Mouse (Mus musculus): ENCODE results near the gene Slc26a1. TPM values are rescaled to one million over a fixed set of nuclear protein-coding genes. Genes with fewer than 3 reads are reported as not detected.
A peak's percentile ranks its signal among the peaks of the same experiment; 100 is the strongest.

The Slc26a1 gene
- polyA plus RNA-seq, 1 experiment: not detected

DNA sequence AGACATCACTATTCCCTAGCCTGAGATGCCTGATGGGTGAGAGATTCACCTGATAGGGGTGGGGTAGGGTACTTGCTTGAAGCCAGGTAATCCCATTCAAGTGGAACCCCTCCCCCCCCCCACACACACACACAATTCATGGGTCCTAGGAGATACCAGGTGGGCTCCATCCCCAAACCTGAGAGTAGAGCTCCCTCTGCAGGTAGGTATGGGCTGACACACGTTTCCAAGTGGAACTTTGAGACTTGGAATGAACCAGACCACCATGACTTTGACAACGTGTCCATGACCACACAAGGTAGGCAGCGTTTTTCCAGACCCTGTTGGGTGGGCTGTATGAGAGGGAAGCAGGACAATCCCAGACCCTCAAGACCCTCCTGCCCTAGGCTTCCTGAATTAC, 4.5 kb upstream of the Slc26a1 start:
- H3K27me3 ChIP-seq (ENCODE audit: control insufficient read depth, insufficient read depth, low read length, poor library complexity, severe bottlenecking): no peaks in the 10 kb centered on the region
- H3K36me3 ChIP-seq (ENCODE audit: control insufficient read depth, insufficient read depth, low read length, poor library complexity, severe bottlenecking): no peaks in the 10 kb centered on the region
- no peaks in the 10 kb centered on the region for H3K4me1 ChIP-seq (ENCODE audit: control insufficient read depth, insufficient read depth, low read length)
- no peak overlapping the region for H3K27ac ChIP-seq (ENCODE audit: insufficient read depth, low read length)
- no peak overlapping the region for H3K4me3 ChIP-seq (ENCODE audit: low read depth, low read length)
- no peaks in the 10 kb centered on the region for H3K9me3 ChIP-seq (replicated peaks; ENCODE audit: control insufficient read depth, insufficient read depth, low read length, poor library complexity, severe bottlenecking)
- no peak overlapping the region for H3K9ac ChIP-seq (ENCODE audit: low read depth, poor library complexity, severe bottlenecking)
- no peak for TF ChIP-seq POLR2A (IDR thresholded peaks at IDR 0.05; ENCODE audit: insufficient read depth, low read length)
- TF ChIP-seq CTCF (IDR thresholded peaks at IDR 0.05; ENCODE audit: low read depth, low read length): peak; percentile 59

GRCm38 (mm10) chr5:108678296-108678854, 3.0 kb upstream of the Slc26a1 start:
- no peak overlapping the region for H3K27ac ChIP-seq (ENCODE audit: insufficient read depth, low read length)
- TF ChIP-seq CTCF (IDR thresholded peaks at IDR 0.05; ENCODE audit: low read depth, low read length) (no peak), POLR2A (IDR thresholded peaks at IDR 0.05; ENCODE audit: insufficient read depth, low read length) (no peak), EP300 (IDR thresholded peaks at IDR 0.05; ENCODE audit: insufficient read depth, low read depth, low read length) (no peak)
- H3K4me1 ChIP-seq (ENCODE audit: control insufficient read depth, insufficient read depth, low read length): no peaks in the 10 kb centered on the region
- peak overlapping the region; percentile 35; the same call in 1 of the 2 replicates for H3K9ac ChIP-seq (ENCODE audit: low read depth, poor library complexity, severe bottlenecking)
- no peak overlapping the region for H3K4me3 ChIP-seq (ENCODE audit: low read depth, low read length)
- H3K9me3 ChIP-seq (replicated peaks; ENCODE audit: control insufficient read depth, insufficient read depth, low read length, poor library complexity, severe bottlenecking): no peaks in the 10 kb centered on the region
- H3K36me3 ChIP-seq (ENCODE audit: control insufficient read depth, insufficient read depth, low read length, poor library complexity, severe bottlenecking): no peaks in the 10 kb centered on the region
- no peaks in the 10 kb centered on the region for H3K27me3 ChIP-seq (ENCODE audit: control insufficient read depth, insufficient read depth, low read length, poor library complexity, severe bottlenecking)

GRCm38 (mm10) chr5:108677605-108678295, 2.4 kb upstream of the Slc26a1 start:
- no peaks in the 10 kb centered on the region for H3K36me3 ChIP-seq (ENCODE audit: control insufficient read depth, insufficient read depth, low read length, poor library complexity, severe bottlenecking)
- no peaks in the 10 kb centered on the region for H3K9me3 ChIP-seq (replicated peaks; ENCODE audit: control insufficient read depth, insufficient read depth, low read length, poor library complexity, severe bottlenecking)
- H3K4me1 ChIP-seq (ENCODE audit: control insufficient read depth, insufficient read depth, low read length): no peaks in the 10 kb centered on the region
- peak overlapping the region; percentile 52 for H3K4me3 ChIP-seq (ENCODE audit: low read depth, low read length)
- no peak for TF ChIP-seq POLR2A (IDR thresholded peaks at IDR 0.05; ENCODE audit: insufficient read depth, low read length)
- TF ChIP-seq EP300 (IDR thresholded peaks at IDR 0.05; ENCODE audit: insufficient read depth, low read depth, low read length): no peak
- no peak for TF ChIP-seq CTCF (IDR thresholded peaks at IDR 0.05; ENCODE audit: low read depth, low read length)
- no peak overlapping the region for H3K27ac ChIP-seq (ENCODE audit: insufficient read depth, low read length)
- H3K9ac ChIP-seq (ENCODE audit: low read depth, poor library complexity, severe bottlenecking): peak overlapping the region; percentile 35
- H3K27me3 ChIP-seq (ENCODE audit: control insufficient read depth, insufficient read depth, low read length, poor library complexity, severe bottlenecking): no peaks in the 10 kb centered on the region

DNA sequence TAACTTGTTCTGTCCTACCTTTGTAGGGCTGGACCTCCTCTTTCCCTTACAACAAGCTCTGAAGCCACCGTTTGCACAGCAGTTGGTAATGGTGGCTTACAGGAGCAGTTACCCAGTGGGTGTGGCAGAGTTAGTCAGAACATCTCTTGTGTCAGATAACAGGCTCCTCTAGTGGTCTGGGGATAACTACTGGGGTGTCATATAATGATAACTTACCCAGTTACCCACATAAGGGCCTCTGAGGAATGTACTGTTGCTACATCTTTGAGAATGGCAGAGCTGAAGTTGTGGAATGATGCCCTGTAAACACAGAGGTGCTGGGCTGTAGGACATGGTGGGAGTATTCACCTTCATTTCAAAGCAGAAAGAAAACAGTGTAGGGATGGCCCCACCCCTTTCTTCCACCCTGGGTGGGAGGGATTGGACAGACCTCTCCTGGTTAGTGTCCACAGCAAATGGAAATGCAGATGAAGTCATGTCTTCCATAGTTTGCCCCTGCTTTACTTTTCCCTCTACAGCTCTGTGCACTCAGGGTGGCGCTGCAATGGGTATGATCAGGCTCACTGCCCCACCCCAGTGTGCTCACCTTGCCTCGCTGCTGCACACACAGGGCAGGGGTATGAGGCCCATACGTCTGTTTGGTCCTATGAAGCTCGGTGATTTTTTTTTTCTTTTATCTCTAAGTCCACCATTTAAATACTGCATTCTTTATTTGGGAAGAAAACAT, 1.6 kb upstream of the Slc26a1 start:
- peak overlapping the region; percentile 35 for H3K9ac ChIP-seq (ENCODE audit: low read depth, poor library complexity, severe bottlenecking)
- TF ChIP-seq CTCF (IDR thresholded peaks at IDR 0.05; ENCODE audit: low read depth, low read length): peak; percentile 33
- no peak for TF ChIP-seq POLR2A (IDR thresholded peaks at IDR 0.05; ENCODE audit: insufficient read depth, low read length)
- H3K9me3 ChIP-seq (replicated peaks; ENCODE audit: control insufficient read depth, insufficient read depth, low read length, poor library complexity, severe bottlenecking): no peaks in the 10 kb centered on the region
- H3K36me3 ChIP-seq (ENCODE audit: control insufficient read depth, insufficient read depth, low read length, poor library complexity, severe bottlenecking): no peaks in the 10 kb centered on the region
- no peaks in the 10 kb centered on the region for H3K4me1 ChIP-seq (ENCODE audit: control insufficient read depth, insufficient read depth, low read length)
- H3K27ac ChIP-seq (ENCODE audit: insufficient read depth, low read length): no peak overlapping the region
- H3K4me3 ChIP-seq (ENCODE audit: low read depth, low read length): peak overlapping the region; percentile 52
- no peaks in the 10 kb centered on the region for H3K27me3 ChIP-seq (ENCODE audit: control insufficient read depth, insufficient read depth, low read length, poor library complexity, severe bottlenecking)

- H3K9ac ChIP-seq (ENCODE audit: low read depth, poor library complexity, severe bottlenecking): no peak overlapping the region
- H3K36me3 ChIP-seq (ENCODE audit: control insufficient read depth, insufficient read depth, low read length, poor library complexity, severe bottlenecking): no peaks in the 10 kb centered on the region
- no peak overlapping the region for H3K4me3 ChIP-seq (ENCODE audit: low read depth, low read length)
- peaks cover 2% of the 10 kb centered on the region for H3K4me1 ChIP-seq (ENCODE audit: control insufficient read depth, insufficient read depth, low read length)
- no peak overlapping the region for H3K27ac ChIP-seq (ENCODE audit: insufficient read depth, low read length)
- TF ChIP-seq CTCF (IDR thresholded peaks at IDR 0.05; ENCODE audit: low read depth, low read length): no peak
- no peak for TF ChIP-seq EP300 (IDR thresholded peaks at IDR 0.05; ENCODE audit: insufficient read depth, low read depth, low read length)
- no peak for TF ChIP-seq POLR2A (IDR thresholded peaks at IDR 0.05; ENCODE audit: insufficient read depth, low read length)
- no peaks in the 10 kb centered on the region for H3K27me3 ChIP-seq (ENCODE audit: control insufficient read depth, insufficient read depth, low read length, poor library complexity, severe bottlenecking)
- H3K9me3 ChIP-seq (replicated peaks; ENCODE audit: control insufficient read depth, insufficient read depth, low read length, poor library complexity, severe bottlenecking): no peaks in the 10 kb centered on the region
These were observed 745 bp downstream of the Slc26a1 start for GRCm38 (mm10) chr5:108674624-108675023.

- Histone ChIP-seq H3K9me3 (replicated peaks; ENCODE audit: control insufficient read depth, insufficient read depth, low read length, poor library complexity, severe bottlenecking) (no peaks in the 10 kb centered on the region), H3K4me3 (ENCODE audit: low read depth, low read length) (no peak overlapping the region), H3K27ac (ENCODE audit: insufficient read depth, low read length) (no peak overlapping the region), H3K36me3 (ENCODE audit: control insufficient read depth, insufficient read depth, low read length, poor library complexity, severe bottlenecking) (no peaks in the 10 kb centered on the region), H3K27me3 (ENCODE audit: control insufficient read depth, insufficient read depth, low read length, poor library complexity, severe bottlenecking) (no peaks in the 10 kb centered on the region), H3K9ac (ENCODE audit: low read depth, poor library complexity, severe bottlenecking) (no peak overlapping the region), H3K4me1 (ENCODE audit: control insufficient read depth, insufficient read depth, low read length) (peaks cover 2% of the 10 kb centered on the region)
- no peak for TF ChIP-seq EP300 (IDR thresholded peaks at IDR 0.05; ENCODE audit: insufficient read depth, low read depth, low read length)
- peak; percentile 53 for TF ChIP-seq CTCF (IDR thresholded peaks at IDR 0.05; ENCODE audit: low read depth, low read length)
These were observed 3.6 kb downstream of the Slc26a1 start for GRCm38 (mm10) chr5:108671757-108672156.
